Mouse (Mus musculus) adrenal gland, postnatal 4 days (tissue): ENCODE results near the gene Ranbp1. TPM values are rescaled to one million over a fixed set of nuclear protein-coding genes. Genes with fewer than 3 reads are reported as not detected.
"Not testable (repeated sequence)": the region's sequence is repeated elsewhere in the genome, so short reads cannot be mapped to it uniquely, and the experiment has no call there.

Experiments used
- DNase-seq, 2 experiments: peaks; one replicate each; pipeline ENCODE4 v3.0.0; 2021 to 2022; ENCODE audit warnings: low spot score in 2 of 2, mixed read lengths in 2 of 2
- microRNA-seq: library from miRNA; unstranded; fragments of <30 nt; microRNA quantifications from one replicate; pipeline ENCODE4 v1.2.0, GENCODE M21; 2021
- total RNA-seq, 2 experiments: library from RNA; stranded (reverse); gene quantifications; 2 replicates each; pipeline ENCODE4 v1.2.3; 2021

Gene Ranbp1
- total RNA-seq, 2 experiments from 2014 or later, result 167 to 187 TPM

GRCm38 (mm10) chr16:18210701-18211416 is 37.7 kb downstream of the Ranbp1 start:
- DNase-seq, result peak in 1 of 2 experiments; percentile 46

GRCm38 (mm10) chr16:18203430-18204091 is 45.0 kb downstream of the Ranbp1 start:
- DNase-seq, result no peak

GRCm38 (mm10) chr16:18202061-18202460 is 46.5 kb downstream of the Ranbp1 start:
- DNase-seq, result no peak

GRCm38 (mm10) chr16:18201620-18202019 is 46.9 kb downstream of the Ranbp1 start:
- no peak for DNase-seq

GRCm38 (mm10) chr16:18200062-18200461 is 48.5 kb downstream of the Ranbp1 start:
- no peak for DNase-seq

- DNase-seq, result no peak
Measured at GRCm38 (mm10) chr16:18198365-18199098, 50.0 kb downstream of the Ranbp1 start.

GRCm38 (mm10) chr16:18197881-18198280 is 50.7 kb downstream of the Ranbp1 start:
- DNase-seq, result no peak

GRCm38 (mm10) chr16:18195561-18195960 is 53.0 kb downstream of the Ranbp1 start:
- DNase-seq, result not testable (repeated sequence)

GRCm38 (mm10) chr16:18195068-18195467 is 53.5 kb downstream of the Ranbp1 start:
- DNase-seq, result no peak

- DNase-seq, result no peak
Measured at GRCm38 (mm10) chr16:18194208-18194985, 54.1 kb downstream of the Ranbp1 start.

- DNase-seq, result no peak
Measured at GRCm38 (mm10) chr16:18191006-18191405, 57.5 kb downstream of the Ranbp1 start.

Small RNAs within 50 kb of the gene (microRNA-seq; reads per million reads assigned to microRNA genes)
- gene Gm24572 (1.6 reads per million), gene Mir1306 (259 reads per million, percentile 58 among the genes with 10 or more reads in this experiment)

Other genes with a start within 250 kb of the Ranbp1 start
- 10 to 100 TPM; 52.6 to 57.4 TPM for gene Dgcr6, start 195.9 kb downstream of the Ranbp1 start, total RNA-seq
- gene Prodh, start 158.5 kb downstream of the Ranbp1 start, total RNA-seq, result 10 to 100 TPM; 13.8 to 19.0 TPM
- gene Rtn4r, start 121.1 kb downstream of the Ranbp1 start, total RNA-seq, result under 1 TPM; 0.98 to 0.99 TPM
- gene Ccdc188, start 30.9 kb downstream of the Ranbp1 start, total RNA-seq, result not detected
- gene Zdhhc8, start 13.6 kb downstream of the Ranbp1 start, total RNA-seq, result 10 to 100 TPM; 26.7 to 27.0 TPM
- gene Trmt2a, start 53 bp downstream of the Ranbp1 start, total RNA-seq, result 10 to 100 TPM; 55.7 to 58.8 TPM
- gene Gm49776, start 9.6 kb upstream of the Ranbp1 start, total RNA-seq, result not detected
- 10 to 100 TPM; 49.7 to 58.4 TPM for gene Dgcr8, start 40.5 kb upstream of the Ranbp1 start, total RNA-seq
- 10 to 100 TPM; 42.3 to 45.5 TPM for gene Tango2, start 99.4 kb upstream of the Ranbp1 start, total RNA-seq
- 10 to 100 TPM; 56.9 to 59.4 TPM for gene Arvcf, start 99.5 kb upstream of the Ranbp1 start, total RNA-seq
- gene Txnrd2, start 177.7 kb upstream of the Ranbp1 start, total RNA-seq, result 10 to 100 TPM; 60.2 to 67.6 TPM
- 100 to 1,000 TPM in 1 of 2 experiments, 10 to 100 TPM in 1; 99.0 to 129 TPM for gene Comt, start 178.1 kb upstream of the Ranbp1 start, total RNA-seq
- gene Gnb1l, start 250.0 kb upstream of the Ranbp1 start, total RNA-seq, result 1 to 10 TPM; 5.6 to 9.2 TPM